Mouse (Mus musculus) spleen, adult 2 months (tissue): ENCODE data around the gene Klhl8.

Source experiments
- CTCF ChIP-seq: fragments of 200-500 bp; IDR thresholded peaks from 2 replicates; pipeline ENCODE4 v1.5.1; 2011; ENCODE audit warnings: mild to moderate bottlenecking, inconsistent platforms; ENCODE audit not compliant: insufficient read depth, insufficient read length, insufficient replicate concordance; ENCODE audit errors: extremely low read depth
- POLR2A ChIP-seq: fragments of 200-500 bp; IDR thresholded peaks from 2 replicates; pipeline ENCODE4 v1.6.1; 2011; ENCODE audit warnings: low read depth, low read length, inconsistent platforms

- TF ChIP-seq POLR2A: no peak
- TF ChIP-seq CTCF: no peak
Observed at GRCm38 (mm10) chr5:103907844-103908243, 3.2 kb downstream of the Klhl8 start.
